Mouse (Mus musculus): ENCODE results near the gene Fgfr2.

- no peak for TF ChIP-seq POLR2A (IDR thresholded peaks at IDR 0.05; ENCODE audit: low read depth, low read length)
- TF ChIP-seq CTCF (conservative IDR thresholded peaks at IDR 0.05; ENCODE audit: insufficient read depth, insufficient read length, low read depth, low read length) = no peak
Observed at GRCm38 (mm10) chr7:130949331-130949751, 2173.8 kb downstream of the Fgfr2 start.

Data from kidney, adult 2 months (tissue).